Mouse (Mus musculus) lung, postnatal 0 days (tissue): ENCODE results near the gene Cd47.

ENCODE experiments used
- CTCF ChIP-seq: IDR thresholded peaks from 2 replicates; pipeline ENCODE4 v1.5.1; 2016; ENCODE audit warnings: antibody characterized with exemption, mild to moderate bottlenecking
- EP300 ChIP-seq: IDR thresholded peaks from 2 replicates; pipeline ENCODE4 v1.6.1; 2016; ENCODE audit warnings: antibody characterized with exemption, mild to moderate bottlenecking, control low read depth

DNA sequence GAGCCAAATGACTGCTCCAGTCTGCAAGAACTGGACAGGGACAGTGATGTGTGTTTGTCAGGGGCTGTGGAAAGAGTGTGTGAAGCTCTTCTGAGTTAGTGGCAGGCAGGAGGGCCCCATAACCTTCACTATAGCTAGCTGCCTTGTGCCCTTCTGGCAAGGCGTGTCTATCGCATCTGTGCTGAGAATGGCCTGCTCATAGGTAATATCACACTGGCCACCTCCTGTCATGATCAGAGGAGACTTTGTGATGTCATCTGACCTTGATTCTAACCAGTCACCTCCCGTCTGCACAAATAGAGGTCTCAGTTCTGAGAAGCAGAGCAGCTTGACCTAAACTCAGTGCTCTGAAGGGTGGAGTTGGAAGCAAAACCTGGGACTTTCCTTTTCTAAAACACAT, 148.0 kb downstream of the Cd47 start:
- TF ChIP-seq CTCF: no peak
- TF ChIP-seq EP300: no peak
